Mouse (Mus musculus): ENCODE measurements around the gene AA986860. TPM values are rescaled to one million over a fixed set of nuclear protein-coding genes. Genes with fewer than 3 reads are reported as not detected.

The AA986860 gene
- polyA plus RNA-seq, 1 experiment from 2014 or later, result 55.7 TPM

- ATAC-seq (replicated peaks; ENCODE audit: low FRiP score, low TSS enrichment, low read depth), result no peak
- Histone ChIP-seq H3K4me3 (ENCODE audit: low read depth, low read length) (no peak overlapping the region), H3K36me3 (ENCODE audit: control insufficient read depth, insufficient read depth, low read length) (peaks cover 8% of the 10 kb centered on the region; the same call in 1 of the 2 replicates), H3K27me3 (replicated peaks; ENCODE audit: control insufficient read depth, insufficient read depth, low read length) (no peaks in the 10 kb centered on the region), H3K9me3 (ENCODE audit: control insufficient read depth, low read length) (no peaks in the 10 kb centered on the region), H3K27ac (ENCODE audit: low read depth) (no peak overlapping the region), H3K9ac (ENCODE audit: low read length) (no peak overlapping the region), H3K4me1 (replicated peaks; ENCODE audit: control insufficient read depth, insufficient read depth, low read length) (0 out of 2 replicates have a peak, but pooled peaks cover 3% of the 10 kb centered on the region), H3K4me2 (ENCODE audit: low read length) (no peak overlapping the region)
- WGBS, result 89% methylated on average over 3 of the region's 3 CpGs
- DNase-seq (ENCODE audit: low spot score), result no peak
These were observed 15.0 kb downstream of the AA986860 start for GRCm38 (mm10) chr1:130746819-130747218.

- no peak overlapping the region for H3K4me3 ChIP-seq (ENCODE audit: low read depth, low read length)
- no peak overlapping the region for H3K27ac ChIP-seq (ENCODE audit: low read depth)
- no peak overlapping the region for H3K4me2 ChIP-seq (ENCODE audit: low read length)
- H3K9ac ChIP-seq (ENCODE audit: low read length), result no peak overlapping the region
- no peaks in the 10 kb centered on the region for H3K36me3 ChIP-seq (ENCODE audit: control insufficient read depth, insufficient read depth, low read length)
- ATAC-seq (replicated peaks; ENCODE audit: low FRiP score, low TSS enrichment, low read depth) (no peak), DNase-seq (ENCODE audit: low spot score) (no peak)
- 50% methylated on average over 9 of the region's 9 CpGs for WGBS
- no peaks in the 10 kb centered on the region; the same call in 1 of the 2 replicates for H3K4me1 ChIP-seq (replicated peaks; ENCODE audit: control insufficient read depth, insufficient read depth, low read length)
- H3K27me3 ChIP-seq (replicated peaks; ENCODE audit: control insufficient read depth, insufficient read depth, low read length), result no peaks in the 10 kb centered on the region
- H3K9me3 ChIP-seq (ENCODE audit: control insufficient read depth, low read length), result no peaks in the 10 kb centered on the region
These were observed 27.9 kb downstream of the AA986860 start for GRCm38 (mm10) chr1:130759689-130760088.

- Histone ChIP-seq H3K27me3 (replicated peaks; ENCODE audit: control insufficient read depth, insufficient read depth, low read length) (no peaks in the 10 kb centered on the region), H3K4me2 (ENCODE audit: low read length) (no peak overlapping the region), H3K4me3 (ENCODE audit: low read depth, low read length) (no peak overlapping the region), H3K4me1 (replicated peaks; ENCODE audit: control insufficient read depth, insufficient read depth, low read length) (no peaks in the 10 kb centered on the region; the same call in 1 of the 2 replicates), H3K9me3 (ENCODE audit: control insufficient read depth, low read length) (no peaks in the 10 kb centered on the region), H3K36me3 (ENCODE audit: control insufficient read depth, insufficient read depth, low read length) (no peaks in the 10 kb centered on the region), H3K27ac (ENCODE audit: low read depth) (peak overlapping the region; percentile 22; the same call in 1 of the 2 replicates), H3K9ac (ENCODE audit: low read length) (no peak overlapping the region)
- DNase-seq (ENCODE audit: low spot score), result no peak
- ATAC-seq (replicated peaks; ENCODE audit: low FRiP score, low TSS enrichment, low read depth), result no peak
- WGBS, result 55% methylated on average over 1 of the region's 1 CpGs
These were observed 29.8 kb downstream of the AA986860 start for GRCm38 (mm10) chr1:130761597-130761996.

- no peak overlapping the region for H3K4me2 ChIP-seq (ENCODE audit: low read length)
These were observed 30.4 kb downstream of the AA986860 start for GRCm38 (mm10) chr1:130762045-130762760.

GRCm38 (mm10) chr1:130764027-130764461 is 32.3 kb downstream of the AA986860 start:
- H3K27ac ChIP-seq (ENCODE audit: low read depth), result peak overlapping the region; percentile 36; the same call in 1 of the 2 replicates
- no peak overlapping the region for H3K9ac ChIP-seq (ENCODE audit: low read length)
- H3K36me3 ChIP-seq (ENCODE audit: control insufficient read depth, insufficient read depth, low read length), result no peaks in the 10 kb centered on the region
- H3K4me1 ChIP-seq (replicated peaks; ENCODE audit: control insufficient read depth, insufficient read depth, low read length), result no peaks in the 10 kb centered on the region; the same call in 1 of the 2 replicates
- H3K4me2 ChIP-seq (ENCODE audit: low read length), result no peak overlapping the region
- WGBS, result 71% methylated on average over 12 of the region's 12 CpGs
- H3K9me3 ChIP-seq (ENCODE audit: control insufficient read depth, low read length), result no peaks in the 10 kb centered on the region
- ATAC-seq (replicated peaks; ENCODE audit: low FRiP score, low TSS enrichment, low read depth) (peak; percentile 94), DNase-seq (ENCODE audit: low spot score) (peak; percentile 67)
- no peak overlapping the region for H3K4me3 ChIP-seq (ENCODE audit: low read depth, low read length)
- H3K27me3 ChIP-seq (replicated peaks; ENCODE audit: control insufficient read depth, insufficient read depth, low read length), result no peaks in the 10 kb centered on the region

More at GRCm38 (mm10) chr1:130762045-130762760, 30.4 kb downstream of the AA986860 start:
- DNase-seq (ENCODE audit: low spot score) (no peak), ATAC-seq (replicated peaks; ENCODE audit: low FRiP score, low TSS enrichment, low read depth) (no peak)
- WGBS, result 70% methylated on average over 3 of the region's 3 CpGs
- Histone ChIP-seq H3K9me3 (ENCODE audit: control insufficient read depth, low read length) (no peaks in the 10 kb centered on the region), H3K4me1 (replicated peaks; ENCODE audit: control insufficient read depth, insufficient read depth, low read length) (no peaks in the 10 kb centered on the region; the same call in 1 of the 2 replicates), H3K27ac (ENCODE audit: low read depth) (no peak overlapping the region), H3K27me3 (replicated peaks; ENCODE audit: control insufficient read depth, insufficient read depth, low read length) (no peaks in the 10 kb centered on the region), H3K4me3 (ENCODE audit: low read depth, low read length) (no peak overlapping the region), H3K36me3 (ENCODE audit: control insufficient read depth, insufficient read depth, low read length) (no peaks in the 10 kb centered on the region), H3K9ac (ENCODE audit: low read length) (no peak overlapping the region)

- no peaks in the 10 kb centered on the region for H3K4me1 ChIP-seq (replicated peaks; ENCODE audit: control insufficient read depth, insufficient read depth, low read length)
- 83% methylated on average over 5 of the region's 5 CpGs for WGBS
- no peak overlapping the region for H3K4me3 ChIP-seq (ENCODE audit: low read depth, low read length)
- ATAC-seq (replicated peaks; ENCODE audit: low FRiP score, low TSS enrichment, low read depth) (no peak), DNase-seq (ENCODE audit: low spot score) (no peak)
- H3K36me3 ChIP-seq (ENCODE audit: control insufficient read depth, insufficient read depth, low read length), result no peaks in the 10 kb centered on the region
- no peak overlapping the region for H3K4me2 ChIP-seq (ENCODE audit: low read length)
- H3K27ac ChIP-seq (ENCODE audit: low read depth), result no peak overlapping the region
- no peaks in the 10 kb centered on the region for H3K9me3 ChIP-seq (ENCODE audit: control insufficient read depth, low read length)
- no peaks in the 10 kb centered on the region for H3K27me3 ChIP-seq (replicated peaks; ENCODE audit: control insufficient read depth, insufficient read depth, low read length)
- no peak overlapping the region for H3K9ac ChIP-seq (ENCODE audit: low read length)
These were observed 35.3 kb downstream of the AA986860 start for GRCm38 (mm10) chr1:130767066-130767465.

- Histone ChIP-seq H3K27ac (ENCODE audit: low read depth) (no peak overlapping the region), H3K36me3 (ENCODE audit: control insufficient read depth, insufficient read depth, low read length) (no peaks in the 10 kb centered on the region), H3K9ac (ENCODE audit: low read length) (no peak overlapping the region), H3K27me3 (replicated peaks; ENCODE audit: control insufficient read depth, insufficient read depth, low read length) (no peaks in the 10 kb centered on the region), H3K4me1 (replicated peaks; ENCODE audit: control insufficient read depth, insufficient read depth, low read length) (no peaks in the 10 kb centered on the region), H3K9me3 (ENCODE audit: control insufficient read depth, low read length) (no peaks in the 10 kb centered on the region), H3K4me2 (ENCODE audit: low read length) (no peak overlapping the region), H3K4me3 (ENCODE audit: low read depth, low read length) (no peak overlapping the region)
- DNase-seq (ENCODE audit: low spot score) (no peak), ATAC-seq (replicated peaks; ENCODE audit: low FRiP score, low TSS enrichment, low read depth) (no peak)
- WGBS, result 87% methylated on average over 2 of the region's 2 CpGs
These were observed 38.1 kb downstream of the AA986860 start for GRCm38 (mm10) chr1:130769925-130770324.

GRCm38 (mm10) chr1:130770487-130770886 is 38.7 kb downstream of the AA986860 start:
- H3K27me3 ChIP-seq (replicated peaks; ENCODE audit: control insufficient read depth, insufficient read depth, low read length), result no peaks in the 10 kb centered on the region
- 0 out of 2 replicates have a peak, but pooled peaks have one; percentile 68 for ATAC-seq (replicated peaks; ENCODE audit: low FRiP score, low TSS enrichment, low read depth)
- H3K36me3 ChIP-seq (ENCODE audit: control insufficient read depth, insufficient read depth, low read length), result no peaks in the 10 kb centered on the region
- no peaks in the 10 kb centered on the region for H3K4me1 ChIP-seq (replicated peaks; ENCODE audit: control insufficient read depth, insufficient read depth, low read length)
- DNase-seq (ENCODE audit: low spot score), result no peak
- no peak overlapping the region for H3K9ac ChIP-seq (ENCODE audit: low read length)
- H3K9me3 ChIP-seq (ENCODE audit: control insufficient read depth, low read length), result no peaks in the 10 kb centered on the region
- no peak overlapping the region for H3K4me2 ChIP-seq (ENCODE audit: low read length)
- WGBS, result 65% methylated on average over 4 of the region's 4 CpGs
- H3K4me3 ChIP-seq (ENCODE audit: low read depth, low read length), result no peak overlapping the region
- no peak overlapping the region for H3K27ac ChIP-seq (ENCODE audit: low read depth)
